In the genomic region with DNA sequence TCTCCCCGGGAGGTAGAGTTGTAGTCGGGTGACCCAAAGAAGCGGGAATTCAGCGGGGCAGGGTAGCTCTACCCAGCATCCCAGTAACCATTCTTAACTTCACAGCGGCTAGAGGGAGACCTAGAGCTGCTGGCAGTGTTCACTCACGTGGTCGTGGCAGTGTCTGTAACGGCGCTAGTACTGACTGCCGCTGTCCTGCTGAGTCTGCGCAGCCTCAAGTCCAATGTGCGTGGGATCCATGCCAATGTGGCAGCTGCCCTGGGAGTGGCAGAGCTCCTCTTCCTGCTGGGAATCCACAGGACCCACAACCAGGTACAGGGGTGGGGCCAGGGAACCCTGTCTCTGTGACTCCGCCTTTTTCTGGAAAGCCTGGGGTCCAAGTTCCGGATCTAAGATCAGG, we compare ENCODE assay signal across 7 mouse cellular contexts. TPM values are rescaled to one million over a fixed set of nuclear protein-coding genes. Genes with fewer than 3 reads are reported as not detected.
DNase-seq lines count a peak whose midpoint lies in the region; ATAC-seq and TF ChIP-seq lines count a peak whose summit lies in the region.

No protein-coding gene starts in this region.

- H3K27ac ChIP-seq in intestine, postnatal 0 days (ENCODE audit: low read depth, low read length): no peak overlapping the region
- no peak overlapping the region for H3K27ac ChIP-seq in limb, embryonic 10.5 days
- H3K27ac ChIP-seq in midbrain, embryonic 14.5 days (replicated peaks; ENCODE audit: low read depth, low read length): no peak overlapping the region

- H3K9me3 ChIP-seq in intestine, postnatal 0 days (ENCODE audit: control insufficient read depth): no peaks in the 10 kb centered on the region
- H3K9me3 ChIP-seq in limb, embryonic 10.5 days (replicated peaks): no peaks in the 10 kb centered on the region
- no peaks in the 10 kb centered on the region for H3K9me3 ChIP-seq in midbrain, embryonic 14.5 days (ENCODE audit: control insufficient read depth, low read length)

- peak overlapping the region; percentile 21; the same call in 1 of the 2 replicates for H3K4me2 ChIP-seq in intestine, postnatal 0 days (replicated peaks; ENCODE audit: low read depth)
- H3K4me2 ChIP-seq in midbrain, embryonic 14.5 days (ENCODE audit: low read length): no peak overlapping the region

- peak; percentile 84 for TF ChIP-seq CTCF in intestine, postnatal 0 days (IDR thresholded peaks at IDR 0.05; ENCODE audit: low read depth)

- peak; percentile 61 to 65 for DNase-seq in adrenal gland, postnatal 36 days
- peak; percentile 84 to 87 for DNase-seq in cerebellum, postnatal 36 days
- peak; percentile 62 for DNase-seq in gastrocnemius, postnatal 25 days
- DNase-seq in limb, embryonic 10.5 days (ENCODE audit: low spot score): no peak
- peak; percentile 48 for DNase-seq in midbrain, embryonic 14.5 days
- no peak for DNase-seq in spleen, postnatal 14 days (ENCODE audit: low spot score in 2 of 2)

- H3K4me3 ChIP-seq in intestine, postnatal 0 days (ENCODE audit: low read depth, low read length): no peak overlapping the region
- peak overlapping the region; percentile 25 for H3K4me3 ChIP-seq in limb, embryonic 10.5 days
- no peak overlapping the region for H3K4me3 ChIP-seq in midbrain, embryonic 14.5 days (replicated peaks; ENCODE audit: low read depth, low read length)

- no peaks in the 10 kb centered on the region for H3K4me1 ChIP-seq in intestine, postnatal 0 days (replicated peaks; ENCODE audit: control insufficient read depth, insufficient read depth, low read length)
- peaks cover 8% of the 10 kb centered on the region for H3K4me1 ChIP-seq in limb, embryonic 10.5 days
- no peaks in the 10 kb centered on the region for H3K4me1 ChIP-seq in midbrain, embryonic 14.5 days (ENCODE audit: control insufficient read depth, insufficient read depth, low read length)

- WGBS in intestine, postnatal 0 days: 7% methylated on average over 14 of the region's 14 CpGs
- WGBS in limb, embryonic 10.5 days: 20% methylated on average over 14 of the region's 14 CpGs
- WGBS in midbrain, embryonic 14.5 days: 24% methylated on average over 14 of the region's 14 CpGs

- peak; percentile 91 for ATAC-seq in intestine, postnatal 0 days
- ATAC-seq in midbrain, embryonic 14.5 days (ENCODE audit: low FRiP score, low TSS enrichment): no peak

- no peaks in the 10 kb centered on the region for H3K27me3 ChIP-seq in intestine, postnatal 0 days (replicated peaks; ENCODE audit: control insufficient read depth, insufficient read depth, low read length)
- H3K27me3 ChIP-seq in limb, embryonic 10.5 days (ENCODE audit: low read depth, poor library complexity, severe bottlenecking): peaks cover 34% of the 10 kb centered on the region
- no peaks in the 10 kb centered on the region for H3K27me3 ChIP-seq in midbrain, embryonic 14.5 days (ENCODE audit: control insufficient read depth, insufficient read depth, low read length)

- no peak overlapping the region for H3K9ac ChIP-seq in intestine, postnatal 0 days (ENCODE audit: low read depth, low read length)
- no peak overlapping the region for H3K9ac ChIP-seq in midbrain, embryonic 14.5 days (replicated peaks; ENCODE audit: low read length)

- no peaks in the 10 kb centered on the region for H3K36me3 ChIP-seq in intestine, postnatal 0 days (ENCODE audit: control insufficient read depth, insufficient read depth)
- no peaks in the 10 kb centered on the region for H3K36me3 ChIP-seq in limb, embryonic 10.5 days
- H3K36me3 ChIP-seq in midbrain, embryonic 14.5 days (ENCODE audit: control insufficient read depth, insufficient read depth, low read length): peaks cover 99% of the 10 kb centered on the region

RNA-seq across cellular contexts. Expression of gene Slc26a6, which starts 10.1 kb away (rescaled TPM):
- 10 to 100 TPM in 1 of 2 experiments, 1 to 10 TPM in 1; 8.5 to 10.9 TPM for total RNA-seq in adrenal gland, postnatal 36 days (2021)
- 10 to 100 TPM; 12.0 to 16.7 TPM for total RNA-seq in gastrocnemius, postnatal 25 days (2021)
- 70.8 and 99.5 TPM in 2 replicates for polyA plus RNA-seq in intestine, postnatal 0 days (2015; fragmentation: Nextera tagmentation; extraction: Ambion mirVana)
- polyA plus RNA-seq in limb, embryonic 10.5 days (2016; fragmentation: Nextera tagmentation; extraction: Ambion mirVana): 9.7 and 13.7 TPM in 2 replicates
- 16.6 and 18.2 TPM in 2 replicates for polyA plus RNA-seq in midbrain, embryonic 14.5 days (2014; fragmentation: Nextera tagmentation; extraction: Ambion mirVana)

RNA-seq across cellular contexts. Expression of gene Celsr3, which starts 16.9 kb away (rescaled TPM):
- total RNA-seq in adrenal gland, postnatal 36 days (2021): 1 to 10 TPM; 3.0 to 5.8 TPM
- total RNA-seq in gastrocnemius, postnatal 25 days (2021): under 1 TPM in 1 of 2 experiments, not detected in 1; 0.03 TPM
- 0.40 and 0.93 TPM in 2 replicates for polyA plus RNA-seq in intestine, postnatal 0 days (2015; fragmentation: Nextera tagmentation; extraction: Ambion mirVana)
- 0.06 and 0.14 TPM in 2 replicates for polyA plus RNA-seq in limb, embryonic 10.5 days (2016; fragmentation: Nextera tagmentation; extraction: Ambion mirVana)
- 19.5 and 20.7 TPM in 2 replicates for polyA plus RNA-seq in midbrain, embryonic 14.5 days (2014; fragmentation: Nextera tagmentation; extraction: Ambion mirVana)

RNA-seq across cellular contexts. Expression of gene Nckipsd, which starts 34.8 kb away (rescaled TPM):
- total RNA-seq in adrenal gland, postnatal 36 days (2021): 10 to 100 TPM in 1 of 2 experiments, 1 to 10 TPM in 1; 9.8 to 12.5 TPM
- 1 to 10 TPM; 3.8 TPM for total RNA-seq in gastrocnemius, postnatal 25 days (2021)
- polyA plus RNA-seq in intestine, postnatal 0 days (2015; fragmentation: Nextera tagmentation; extraction: Ambion mirVana): 5.4 and 6.8 TPM in 2 replicates
- 13.0 and 21.0 TPM in 2 replicates for polyA plus RNA-seq in limb, embryonic 10.5 days (2016; fragmentation: Nextera tagmentation; extraction: Ambion mirVana)
- polyA plus RNA-seq in midbrain, embryonic 14.5 days (2014; fragmentation: Nextera tagmentation; extraction: Ambion mirVana): 24.3 and 27.4 TPM in 2 replicates

RNA-seq across cellular contexts. Expression of gene Ip6k2, which starts 59.4 kb away (rescaled TPM):
- 10 to 100 TPM; 77.3 to 99.4 TPM for total RNA-seq in adrenal gland, postnatal 36 days (2021)
- 10 to 100 TPM; 14.6 to 17.8 TPM for total RNA-seq in gastrocnemius, postnatal 25 days (2021)
- 28.1 and 31.4 TPM in 2 replicates for polyA plus RNA-seq in intestine, postnatal 0 days (2015; fragmentation: Nextera tagmentation; extraction: Ambion mirVana)
- polyA plus RNA-seq in limb, embryonic 10.5 days (2016; fragmentation: Nextera tagmentation; extraction: Ambion mirVana): 93.9 and 121 TPM in 2 replicates
- 256 and 286 TPM in 2 replicates for polyA plus RNA-seq in midbrain, embryonic 14.5 days (2014; fragmentation: Nextera tagmentation; extraction: Ambion mirVana)

Comparison
In these comparisons a context has a peak if more than half of its experiments do, and no peak if none do; other contexts are left out.
1. DNase-seq: peak in adrenal gland, postnatal 36 days (2 of 2), cerebellum, postnatal 36 days (2 of 2), gastrocnemius, postnatal 25 days (single experiment) and midbrain, embryonic 14.5 days (single experiment); none in limb, embryonic 10.5 days (single experiment) and spleen, postnatal 14 days (0 of 2).
2. RNA of gene Celsr3, which starts 16.9 kb away (polyA plus RNA-seq): 19.5 to 20.7 TPM in midbrain, embryonic 14.5 days; 0.40 to 0.93 TPM in intestine, postnatal 0 days and 0.06 to 0.14 TPM in limb, embryonic 10.5 days; every median in the first group is over 10 times any median in the second.